Mouse (Mus musculus) duodenum, adult 2 months (tissue): ENCODE data around the gene Trim25. TPM values are rescaled to one million over a fixed set of nuclear protein-coding genes. Genes with fewer than 3 reads are reported as not detected.

Source experiments
- polyA plus RNA-seq: library from polyadenylated mRNA; depleted of rRNA; stranded (reverse); fragments of >200 nt; gene quantifications from 2 replicates; pipeline ENCODE4 v1.2.3, GENCODE M21; 2012; ENCODE audit warnings: low replicate concordance; rRNA removed

Trim25 gene
- 47.8 and 53.9 TPM in 2 replicates for polyA plus RNA-seq

DNA sequence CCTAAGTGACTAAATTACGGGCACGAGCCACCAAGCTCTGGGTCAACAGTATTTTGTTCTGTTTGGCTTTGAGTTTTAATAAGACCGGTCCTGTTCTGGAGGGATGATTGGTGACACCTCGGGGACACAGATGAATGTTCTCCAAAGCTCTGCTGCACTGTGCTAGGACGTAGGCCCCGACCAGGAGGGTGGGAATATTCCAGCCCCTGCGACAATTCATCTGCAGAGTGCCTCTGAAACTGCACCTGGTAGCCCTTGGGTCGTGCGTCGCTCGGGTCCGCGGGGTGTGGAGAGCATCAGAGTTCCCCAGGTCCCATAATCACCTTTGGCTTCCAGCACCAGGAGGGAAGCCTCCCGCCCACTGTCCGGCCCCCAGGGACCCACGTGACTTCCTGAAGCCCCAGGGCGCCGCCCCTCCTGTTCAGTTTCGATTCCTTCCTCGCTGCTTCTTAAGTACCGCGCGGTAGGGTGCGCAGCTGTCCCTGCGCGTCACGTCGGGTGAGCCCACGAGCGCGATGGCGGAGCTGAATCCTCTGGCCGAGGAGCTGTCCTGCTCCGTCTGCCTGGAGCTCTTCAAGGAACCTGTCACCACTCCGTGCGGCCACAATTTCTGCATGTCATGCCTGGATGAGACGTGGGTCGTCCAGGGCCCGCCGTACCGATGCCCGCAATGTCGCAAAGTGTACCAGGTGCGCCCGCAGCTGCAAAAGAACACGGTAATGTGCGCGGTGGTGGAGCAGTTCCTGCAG, at the start of gene Trim25:
TSS of gene Trim25 (plus strand) at position 403 of the 749 bp plus-strand sequence.

GRCm38 (mm10) chr11:88955217-88955969, 43.8 kb upstream of the Trim25 start, which contains the start of gene Scpep1:
TSS of gene Scpep1 (minus strand) at chr11:88955465.

DNA sequence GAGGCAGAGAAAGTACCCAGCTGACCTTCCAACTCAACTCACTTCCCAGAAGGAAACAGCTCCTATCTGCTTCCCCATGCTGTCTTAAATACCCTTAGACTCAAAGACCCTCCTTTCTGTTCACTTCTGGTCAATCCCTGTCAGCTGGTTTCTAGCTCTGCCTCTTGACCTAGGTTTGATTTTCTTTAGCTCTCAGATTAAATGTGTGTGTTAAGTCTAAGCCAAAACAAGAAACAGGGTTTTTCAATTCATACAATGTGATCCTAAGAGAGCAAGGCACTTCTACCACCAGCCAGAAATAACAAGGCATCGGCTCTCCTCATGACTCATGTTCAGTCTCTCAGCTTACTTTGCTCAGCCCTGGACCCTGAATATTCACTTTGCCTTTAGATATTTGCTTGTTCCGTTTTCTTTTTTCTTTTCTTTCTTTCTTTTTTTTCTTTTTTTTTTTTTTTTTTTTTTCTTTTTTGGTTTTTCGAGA, 32.3 kb upstream of the Trim25 start, which contains the start of gene Elobl:
TSS of gene Elobl (minus strand) at position 51 of the 481 bp plus-strand sequence.

DNA sequence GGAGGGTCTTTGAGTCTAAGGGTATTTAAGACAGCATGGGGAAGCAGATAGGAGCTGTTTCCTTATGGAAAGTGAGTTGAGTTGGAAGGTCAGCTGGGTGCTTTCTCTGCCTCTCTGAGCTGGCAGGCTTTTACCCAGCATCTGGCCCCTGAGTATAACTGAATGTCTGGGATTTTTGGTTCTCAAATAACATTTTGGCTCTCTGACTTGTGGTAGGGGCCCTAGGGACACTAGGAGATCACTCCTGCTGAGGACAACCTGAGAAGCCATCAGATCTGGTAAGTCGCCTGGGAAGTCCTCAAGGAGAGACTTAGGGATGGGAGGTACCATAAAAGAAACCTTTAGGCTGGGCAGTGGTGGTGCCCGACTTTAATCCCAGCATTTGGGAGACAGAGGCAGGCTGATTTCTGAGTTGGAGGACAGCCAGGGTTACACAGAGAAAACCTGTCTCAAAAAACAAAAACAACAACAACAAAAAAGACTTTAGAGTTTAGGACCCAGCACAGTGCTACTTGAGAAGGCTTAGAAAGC, 28.9 kb upstream of the Trim25 start, which contains the start of gene Coil:
TSS of gene Coil (plus strand) at position 51 of the 531 bp plus-strand sequence.

DNA sequence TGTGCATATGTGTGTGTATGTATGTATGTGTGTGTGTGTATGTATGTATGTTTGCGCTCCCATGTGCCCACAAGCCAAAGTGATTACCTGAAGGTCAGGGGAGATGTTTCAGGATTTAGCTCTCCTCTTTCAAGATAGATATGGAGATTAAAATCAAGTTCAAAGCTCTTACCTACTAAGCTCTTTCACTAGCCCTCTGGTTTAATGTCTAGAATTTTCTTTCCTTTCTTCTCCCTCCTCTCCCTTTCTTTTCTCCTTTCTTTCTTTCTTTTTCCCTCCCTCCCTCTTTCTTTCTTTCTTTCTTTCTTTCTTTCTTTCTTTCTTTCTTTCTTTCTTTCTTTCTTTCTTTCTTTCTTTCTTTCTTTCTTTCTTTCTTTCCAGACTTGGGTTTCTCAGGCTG, 67.6 kb downstream of the Trim25 start, which contains the start of gene Dgke:
TSS of gene Dgke (minus strand) at position 101 of the 400 bp plus-strand sequence.

Other genes starting within 250 kb of the Trim25 start
- 21.7 and 31.1 TPM in 2 replicates for gene Akap1, start 134.8 kb upstream of the Trim25 start, polyA plus RNA-seq
- gene Scpep1, start 43.9 kb upstream of the Trim25 start, polyA plus RNA-seq, result 19.3 and 21.3 TPM in 2 replicates
- 0.49 TPM in 1 of 2 replicates, not detected in the other for gene Elobl, start 32.4 kb upstream of the Trim25 start, polyA plus RNA-seq
- 1.2 and 2.3 TPM in 2 replicates for gene Coil, start 29.1 kb upstream of the Trim25 start, polyA plus RNA-seq
- 1.0 and 2.2 TPM in 2 replicates for gene Dgke, start 67.5 kb downstream of the Trim25 start, polyA plus RNA-seq
- 0.60 TPM in 1 of 2 replicates, not detected in the other for gene Gm525, start 74.5 kb downstream of the Trim25 start, polyA plus RNA-seq